Mouse (Mus musculus) mesoderm, embryonic 11.5 days (tissue): ENCODE results near the gene Mybpc2.

Experiments
- DNase-seq: peaks from one replicate; pipeline ENCODE4 v3.0.0-alpha.2; 2012; ENCODE audit warnings: low read depth, low spot score

Mybpc2 gene

DNA sequence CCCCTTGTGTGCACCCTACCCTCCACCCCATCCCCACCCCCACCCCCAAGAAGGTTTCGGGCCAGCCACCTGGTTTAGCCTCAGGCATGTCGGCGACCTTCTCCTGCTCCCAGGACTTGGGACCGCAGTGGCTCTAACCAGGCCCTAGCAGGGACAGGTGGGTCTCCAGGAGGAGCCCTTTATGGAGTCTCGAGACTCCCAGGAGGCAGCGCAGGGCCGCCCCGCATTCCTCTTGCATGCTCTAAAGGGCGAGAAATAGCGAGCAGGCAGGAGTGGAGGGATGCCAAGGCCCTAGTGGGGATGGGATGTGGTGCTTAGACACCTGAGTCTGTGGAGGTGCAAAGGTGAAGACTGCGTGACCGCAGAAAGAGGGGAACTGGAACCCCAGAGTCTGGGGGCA, at the start of gene Mybpc2:
Gene Mybpc2, minus strand, starts transcription at position 155 of the 400 bp plus-strand sequence.
- DNase-seq: no peak

DNA sequence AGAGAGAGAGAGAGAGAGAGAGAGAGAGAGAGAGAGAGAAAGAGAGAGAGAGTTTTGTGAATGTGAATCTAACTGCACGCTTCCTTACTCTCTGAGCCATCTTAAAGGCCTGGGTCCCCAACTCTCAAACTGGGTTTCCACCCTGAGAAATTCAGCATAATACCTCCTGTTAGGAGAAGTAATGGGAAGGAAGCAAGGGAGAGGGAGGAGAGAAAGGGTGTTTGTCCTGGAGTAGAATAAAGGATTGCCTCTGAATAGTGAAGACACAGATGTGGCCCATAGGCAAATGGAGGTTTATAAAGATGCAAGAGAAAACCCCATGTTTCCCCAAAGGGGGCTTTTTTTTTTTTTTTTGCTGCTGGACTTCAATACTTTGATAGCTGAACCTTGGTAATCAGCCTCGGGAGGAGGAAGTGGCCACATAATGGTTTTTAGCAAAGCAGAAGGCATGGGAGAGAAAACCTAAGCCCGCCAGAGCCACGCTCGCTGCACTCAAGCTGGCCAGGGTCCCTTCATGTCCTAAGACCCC, 48.6 kb upstream of the Mybpc2 start:
- DNase-seq: no peak

DNA sequence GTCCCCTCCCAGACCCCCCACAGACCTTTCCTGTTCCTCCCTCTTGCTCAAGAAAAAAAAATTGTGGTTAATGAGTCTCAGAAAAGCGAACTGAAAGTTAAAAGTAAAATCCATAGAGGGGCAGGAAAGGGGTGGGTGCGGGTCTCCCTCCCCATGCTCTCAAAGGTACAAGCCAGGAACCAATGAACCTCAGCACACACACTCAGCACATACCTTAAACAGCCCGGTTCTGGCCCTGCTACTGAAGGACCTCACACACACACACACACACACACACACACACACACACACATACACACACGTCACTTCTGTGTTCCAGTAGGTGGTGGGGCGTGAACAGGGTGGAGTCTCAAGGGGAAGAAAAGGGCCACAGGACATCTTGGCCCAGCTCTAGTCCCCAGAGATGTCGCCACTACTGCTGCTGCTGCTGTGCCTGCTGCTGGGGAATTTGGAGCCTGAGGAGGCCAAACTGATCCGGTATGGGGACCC, 47.8 kb upstream of the Mybpc2 start, which contains the start of gene Napsa:
Gene Napsa, plus strand, starts transcription at position 168 of the 489 bp plus-strand sequence.
- no peak for DNase-seq

DNA sequence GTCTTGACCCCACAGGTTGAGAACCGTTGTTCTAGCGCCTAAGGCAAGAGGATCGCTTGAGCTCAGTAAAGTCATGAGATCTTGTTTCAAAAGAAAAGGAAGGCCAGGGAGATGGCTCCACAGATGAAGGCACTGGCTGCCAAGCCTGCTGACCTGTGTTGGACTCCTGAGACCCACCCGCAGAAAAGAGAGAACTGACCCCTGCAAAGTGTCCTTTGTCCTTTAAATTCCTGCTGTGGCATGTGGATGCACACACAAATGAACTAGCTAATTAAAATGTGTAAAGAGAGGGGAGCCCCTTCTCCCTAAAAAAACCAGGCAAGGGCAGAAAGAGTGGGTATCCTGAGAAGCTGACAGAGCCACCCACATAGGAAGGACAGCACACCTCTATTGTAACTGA, 47.4 kb upstream of the Mybpc2 start:
- no peak for DNase-seq

DNA sequence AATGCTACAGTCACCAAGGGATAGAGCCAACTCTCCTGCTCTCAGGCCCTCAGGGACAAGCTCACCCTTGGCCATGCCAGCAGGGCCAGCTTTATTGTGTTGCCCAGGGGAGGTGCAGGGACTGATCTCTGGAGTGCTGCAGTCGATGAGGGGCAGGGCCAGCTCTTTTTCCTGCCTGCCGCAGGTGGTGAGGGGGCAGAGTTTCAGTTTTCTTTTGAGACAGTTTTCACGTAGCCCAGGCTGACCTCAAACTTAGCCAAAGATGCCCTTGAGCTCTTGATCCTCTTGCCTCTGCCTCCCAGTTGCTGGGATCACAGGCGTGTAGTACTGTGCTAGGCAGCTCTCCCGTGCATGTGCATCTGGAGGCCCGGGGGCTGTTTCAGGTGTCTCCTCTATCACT, 46.5 kb upstream of the Mybpc2 start:
- no peak for DNase-seq

DNA sequence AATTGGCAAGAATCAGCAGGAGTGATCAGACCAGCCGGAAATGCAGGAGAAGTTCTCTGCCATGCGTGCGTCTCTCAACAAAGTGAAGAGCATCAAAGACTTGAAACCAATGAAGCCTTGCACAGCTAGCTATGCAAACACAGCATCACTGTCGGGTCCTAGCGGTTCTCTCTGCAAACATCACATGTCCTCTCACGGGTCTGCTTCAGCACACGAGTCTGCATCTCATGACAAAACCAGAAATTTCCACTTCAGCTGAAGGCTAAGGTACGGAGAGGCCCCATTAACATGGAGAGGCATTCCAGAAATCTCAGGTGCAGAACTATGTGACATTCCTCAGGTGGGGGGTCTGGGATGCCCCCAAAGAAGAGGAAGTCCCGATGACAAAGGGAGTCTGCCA, 44.3 kb upstream of the Mybpc2 start:
- DNase-seq: no peak

DNA sequence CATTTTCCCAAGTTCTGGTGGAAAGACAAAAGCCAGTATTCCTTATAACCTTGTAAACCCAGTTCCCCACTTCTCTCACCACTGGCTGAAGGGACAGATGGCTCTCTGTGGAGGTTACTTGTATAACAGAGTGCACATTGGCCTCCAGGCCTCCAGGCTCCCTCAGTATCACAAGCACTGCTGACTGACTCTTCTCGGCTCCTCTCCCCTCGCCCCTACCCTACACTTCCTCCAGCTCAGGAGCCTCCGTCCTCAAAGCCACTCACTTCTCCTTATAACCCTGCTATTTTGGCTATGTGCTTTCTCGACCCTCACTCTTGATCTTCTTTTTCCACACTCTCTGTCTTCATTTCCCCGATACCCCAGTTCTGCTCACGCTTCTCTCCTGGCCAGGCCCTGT, 41.0 kb upstream of the Mybpc2 start:
- no peak for DNase-seq

DNA sequence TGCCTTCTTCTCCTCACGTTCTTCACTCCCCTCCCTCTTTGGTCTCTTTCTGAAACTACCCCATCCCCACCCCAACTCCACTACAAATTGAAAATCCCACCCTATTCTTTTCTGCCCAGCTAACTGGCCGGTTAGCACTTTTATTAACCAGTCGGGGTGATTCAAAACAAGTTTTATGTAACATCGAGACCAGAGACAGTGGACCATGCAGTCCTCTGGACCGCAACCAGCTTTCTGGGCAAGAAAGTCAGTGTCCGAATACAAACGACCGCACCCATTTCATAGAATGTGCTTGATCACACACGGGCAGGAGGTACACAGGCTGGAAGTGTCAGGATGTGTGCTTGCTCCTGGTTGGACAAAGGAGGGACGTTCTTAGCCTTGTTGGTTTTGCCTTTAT, 40.0 kb upstream of the Mybpc2 start:
- no peak for DNase-seq

DNA sequence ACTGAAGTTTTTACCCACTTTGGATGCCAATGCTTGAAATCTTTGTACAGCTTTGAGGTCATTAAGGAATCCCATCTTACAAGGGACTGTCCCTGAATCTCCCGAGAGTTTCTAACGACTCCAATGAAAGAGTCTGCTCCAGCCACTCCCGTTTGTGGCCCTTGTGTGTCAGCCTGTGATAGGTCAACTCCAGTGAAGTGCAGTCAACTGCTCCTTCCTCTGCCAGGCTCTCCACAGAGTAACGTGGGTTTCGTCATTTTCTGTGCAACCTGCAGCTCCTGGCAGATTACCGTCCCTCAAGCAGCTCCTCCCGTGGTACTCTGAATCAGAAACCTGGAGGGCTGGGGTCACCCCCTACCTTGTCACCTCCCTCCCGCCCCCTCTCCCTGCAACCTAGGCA, 38.8 kb upstream of the Mybpc2 start:
- DNase-seq: no peak

DNA sequence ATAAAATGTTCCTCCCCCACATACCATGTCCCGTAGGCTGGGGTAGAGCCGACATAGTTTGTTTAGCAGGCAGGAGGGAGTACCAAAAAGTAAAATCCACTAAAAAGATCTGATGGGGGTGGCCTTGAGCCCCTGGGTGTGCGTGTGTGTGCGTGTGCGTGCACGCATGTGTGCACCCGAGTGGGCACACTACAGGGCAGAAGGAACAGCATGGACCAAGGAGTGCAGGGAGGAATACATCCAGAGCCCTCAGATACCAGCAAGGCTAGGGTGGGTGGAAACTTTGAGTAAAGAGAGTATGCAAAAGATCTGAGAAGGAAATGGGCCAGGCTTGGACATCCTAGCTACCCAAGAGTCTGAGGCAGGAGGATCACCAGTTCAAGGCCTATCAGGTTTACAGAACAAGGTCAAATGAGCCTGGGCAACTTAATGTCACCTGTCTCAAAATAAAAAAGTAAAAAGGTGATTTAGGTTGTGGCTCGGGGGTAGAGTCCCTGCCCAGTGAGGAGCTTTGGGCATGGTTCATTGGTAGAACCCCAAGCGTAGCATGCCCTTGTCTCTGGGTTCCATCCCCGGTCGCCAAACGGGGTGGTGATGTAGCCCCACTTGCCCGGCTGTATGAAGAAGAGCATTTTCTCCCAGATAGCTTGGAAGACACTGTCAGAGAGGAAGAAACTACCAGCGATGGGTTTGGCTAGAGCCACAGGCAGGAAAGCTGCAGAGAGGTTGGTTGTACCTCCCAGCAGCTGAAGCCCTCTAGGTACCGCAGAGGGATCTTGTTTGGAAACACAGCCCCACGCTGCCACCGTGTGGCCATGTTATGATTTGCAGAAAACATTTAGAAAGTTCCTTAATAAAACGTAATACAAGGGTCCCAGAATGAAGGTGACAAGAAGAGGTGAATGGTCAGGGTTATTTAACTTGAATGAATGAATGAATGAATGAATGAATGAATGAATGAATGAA, 36.3 kb upstream of the Mybpc2 start:
- DNase-seq: peak; percentile 89

DNA sequence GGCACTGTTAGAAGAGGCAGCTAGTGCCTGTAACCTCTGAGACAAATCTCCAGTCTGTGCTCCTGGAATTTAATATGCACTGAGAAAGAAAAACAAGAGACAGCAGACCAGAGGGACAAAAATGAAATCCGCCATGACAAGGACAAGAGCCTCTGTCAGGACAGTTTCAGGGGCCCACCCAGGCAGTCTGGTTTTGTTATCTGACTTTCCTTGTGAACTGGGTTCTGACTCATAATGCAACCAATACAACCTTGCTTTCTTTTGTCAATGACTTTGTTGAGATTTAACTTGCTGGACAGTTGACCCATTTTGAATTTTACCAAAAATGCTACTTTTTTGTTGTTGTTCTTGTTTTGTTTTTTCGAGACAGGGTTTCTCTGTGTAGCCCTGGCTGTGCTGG, 33.2 kb upstream of the Mybpc2 start:
- no peak for DNase-seq

DNA sequence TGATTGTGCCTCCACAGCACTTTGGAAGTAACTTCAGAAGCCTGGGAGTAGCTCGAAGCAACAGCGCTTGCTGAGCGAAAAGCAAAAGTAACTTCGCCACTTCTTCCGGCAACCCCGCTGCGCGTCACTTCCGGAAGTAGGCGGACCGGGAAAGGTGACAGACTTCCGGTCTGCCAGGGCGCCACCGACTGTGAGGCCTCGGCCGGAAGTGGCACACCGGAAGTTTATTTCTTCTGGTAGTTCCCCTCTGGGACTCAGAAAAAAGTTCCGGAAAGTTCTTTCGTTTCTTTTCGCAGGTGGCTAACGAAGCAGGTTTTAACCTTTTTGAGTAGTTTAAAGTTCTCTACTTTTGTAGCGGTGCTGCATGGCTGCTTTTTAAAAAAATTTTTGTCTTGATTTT, 29.4 kb upstream of the Mybpc2 start, which contains the start of gene Nr1h2:
Gene Nr1h2, minus strand, starts transcription at position 126 of the 400 bp plus-strand sequence.
- DNase-seq: peak; percentile 96

DNA sequence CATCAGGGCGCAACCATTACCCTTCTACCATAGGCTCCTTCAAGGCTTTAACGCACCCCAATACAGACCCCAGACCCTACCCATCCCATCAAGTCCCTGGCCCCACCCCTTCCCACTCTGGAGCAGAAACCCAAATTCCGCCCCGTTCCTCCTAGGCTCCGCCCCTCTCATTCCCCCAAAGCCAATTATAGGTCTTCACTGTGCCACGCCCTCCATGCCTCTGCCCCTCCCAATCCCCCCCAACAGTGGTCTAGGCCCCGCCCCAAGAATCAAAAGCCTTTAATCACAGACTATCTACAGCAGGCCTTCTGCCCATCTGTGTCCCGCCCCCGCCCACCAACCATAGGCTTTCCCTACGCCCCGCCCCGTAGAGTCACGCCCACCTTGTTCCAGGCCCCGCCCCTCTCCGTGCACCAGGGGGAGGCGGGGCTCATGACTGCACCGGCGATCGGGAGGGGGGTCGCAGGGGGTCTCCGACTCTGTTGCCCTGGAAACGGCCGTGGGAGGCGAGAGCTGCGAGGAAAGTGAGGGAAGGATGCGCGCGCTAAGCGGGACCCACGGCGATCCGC, 28.8 kb upstream of the Mybpc2 start:
- peak; percentile 93 for DNase-seq

DNA sequence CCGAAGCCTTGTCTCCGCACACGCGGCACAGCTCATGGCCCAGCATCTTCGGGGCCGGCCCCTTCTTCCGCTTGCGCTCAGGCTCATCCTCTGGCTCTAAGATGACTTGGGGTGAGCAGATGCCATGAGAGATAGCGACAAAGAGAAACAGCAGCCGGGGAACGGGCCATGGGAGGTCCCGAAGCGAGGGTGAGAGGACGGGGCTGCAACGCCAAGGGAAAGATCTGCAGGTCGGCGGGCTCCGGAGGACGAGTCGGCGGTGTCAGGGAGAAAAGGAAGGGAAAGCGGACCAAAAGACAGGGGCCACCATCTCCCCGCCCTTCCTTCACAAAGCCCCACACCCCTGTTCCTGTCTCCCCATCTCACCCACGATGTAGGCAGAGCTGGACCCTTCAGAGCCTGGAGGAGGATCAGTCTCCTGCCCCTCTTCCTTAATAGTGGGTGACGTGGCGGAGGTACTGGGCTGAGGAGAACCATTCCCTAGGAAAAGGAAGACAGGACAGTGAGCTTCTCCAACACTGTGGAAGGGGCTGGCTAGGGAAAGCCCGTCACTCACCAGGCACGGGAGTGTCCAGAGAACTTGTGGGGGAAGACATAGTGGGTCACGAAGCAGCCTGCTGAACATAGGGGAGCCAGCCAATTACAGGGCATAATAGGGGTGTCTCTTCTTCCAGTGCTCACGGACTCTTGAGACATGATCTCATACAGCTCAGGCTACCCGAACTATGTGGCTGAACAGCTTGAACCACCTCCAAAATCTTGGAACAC, 27.9 kb upstream of the Mybpc2 start:
- DNase-seq: no peak

DNA sequence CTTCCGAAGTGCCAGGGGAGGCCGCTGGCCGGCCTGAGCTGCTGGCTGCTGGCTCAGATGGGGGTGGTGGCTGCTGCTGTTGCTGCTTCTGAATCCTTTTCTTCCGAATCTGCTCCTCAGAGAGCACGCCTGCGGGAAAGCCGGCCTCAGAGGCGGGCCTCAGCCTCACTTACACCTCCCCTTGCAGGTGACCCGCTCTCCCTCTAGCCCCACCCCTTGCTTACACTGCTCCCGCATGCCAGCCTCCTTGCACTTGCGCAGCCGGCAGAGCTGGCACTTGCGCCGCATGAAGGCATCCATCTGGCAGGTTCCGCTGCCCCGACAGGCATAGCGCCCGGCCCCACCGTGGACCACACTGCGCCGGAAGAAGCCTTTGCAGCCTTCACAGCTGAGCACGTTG, 27.3 kb upstream of the Mybpc2 start:
- DNase-seq: no peak

DNA sequence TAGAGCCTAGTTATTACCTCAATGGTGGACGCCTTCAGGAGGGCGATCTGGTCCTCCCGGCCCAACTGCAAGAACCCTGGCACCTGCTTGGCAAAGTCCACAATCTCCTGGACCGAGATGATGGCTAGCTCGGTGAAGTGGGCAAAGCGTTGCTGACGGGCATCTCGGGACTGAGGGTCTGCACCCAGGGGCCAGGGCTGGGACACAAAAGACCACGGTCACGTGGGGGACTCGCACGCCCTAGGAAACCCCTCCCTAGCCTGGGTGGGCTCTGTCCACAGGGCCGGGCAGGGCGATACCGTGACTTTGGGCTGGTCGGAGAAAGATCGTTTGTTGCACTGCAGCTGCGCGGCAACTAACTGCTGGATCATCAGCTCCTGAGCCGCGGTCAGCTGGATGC, 26.8 kb upstream of the Mybpc2 start:
- no peak for DNase-seq

DNA sequence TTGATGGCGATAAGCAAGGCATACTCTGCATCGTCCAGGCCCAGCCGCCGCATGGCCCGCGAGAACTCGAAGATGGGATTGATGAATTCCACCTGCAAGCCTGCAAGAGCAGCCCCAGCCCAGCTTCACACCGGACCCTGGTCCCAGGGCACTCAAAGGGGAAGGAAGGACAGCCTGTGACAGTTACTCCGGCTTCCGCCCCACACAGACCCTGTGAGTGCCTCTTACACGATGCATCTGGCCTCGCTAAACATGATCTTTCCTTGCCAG, 25.9 kb upstream of the Mybpc2 start:
- DNase-seq: no peak

DNA sequence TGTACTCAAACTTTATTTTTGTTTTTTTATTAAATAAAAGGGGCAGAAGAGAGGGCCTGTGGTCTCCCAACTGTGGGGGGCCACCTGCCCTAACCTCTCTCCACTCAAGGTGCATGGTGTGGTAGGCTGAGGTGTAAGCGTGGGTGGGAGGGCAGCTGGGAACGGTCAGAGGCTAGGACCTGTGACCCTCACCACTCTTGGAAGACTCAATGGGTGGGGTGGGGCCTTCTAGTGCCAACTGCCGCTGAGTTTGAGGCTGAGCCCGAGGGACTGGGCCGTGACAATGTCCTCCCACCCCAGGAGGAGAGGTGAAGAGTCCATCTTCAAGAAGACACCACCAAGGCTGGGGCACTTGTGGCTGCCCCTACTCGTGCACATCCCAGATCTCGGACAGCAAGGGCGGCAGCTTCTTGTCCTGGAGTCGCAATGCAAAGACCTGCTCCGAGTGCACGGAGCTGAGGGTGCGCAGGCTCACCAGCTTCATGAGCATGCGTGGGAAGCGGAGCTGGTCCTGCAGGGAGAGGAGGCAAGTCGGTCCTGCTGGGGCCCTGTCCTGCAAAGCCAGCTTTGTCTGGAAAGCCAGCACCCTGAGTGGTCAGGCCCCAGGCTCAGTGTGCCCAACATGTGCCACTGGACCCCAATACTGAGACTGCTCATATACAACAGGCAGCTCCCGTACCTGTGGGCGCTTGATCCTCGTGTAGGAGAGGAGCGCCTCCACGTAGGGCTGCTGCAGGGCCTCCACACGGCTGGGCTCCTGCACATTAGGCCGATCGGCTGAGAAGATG, 25.4 kb upstream of the Mybpc2 start:
- no peak for DNase-seq

DNA sequence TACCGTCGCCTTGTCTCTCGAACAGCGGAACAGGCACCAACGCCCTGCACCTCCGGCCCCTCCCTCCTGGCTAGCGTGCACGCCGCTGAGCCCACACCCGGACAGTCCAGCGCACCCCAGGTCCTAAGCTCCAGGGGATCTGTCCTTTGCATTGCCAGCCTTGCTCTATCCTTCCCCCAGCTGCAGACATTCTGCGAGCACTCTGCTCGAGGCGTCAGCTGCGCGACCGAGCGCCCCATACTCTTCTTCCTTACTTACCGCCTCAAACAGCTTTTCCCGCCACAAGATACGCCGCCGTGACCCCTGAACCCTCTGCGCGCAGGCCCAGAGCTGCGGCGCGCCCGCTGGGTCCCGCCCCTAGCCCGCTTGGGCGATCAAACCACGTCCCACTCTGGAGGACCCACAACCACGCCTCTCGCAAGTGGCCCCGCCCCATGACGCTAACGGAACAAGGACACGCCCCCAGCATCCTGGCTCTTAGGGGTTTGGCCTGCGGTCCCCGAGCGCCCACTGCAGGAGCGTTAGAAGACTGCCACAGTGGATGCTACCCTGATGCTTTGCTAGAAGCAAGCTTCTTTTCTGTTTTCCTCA, 24.1 kb upstream of the Mybpc2 start, which contains the start of gene Pold1:
Gene Pold1, minus strand, starts transcription at position 353 of the 591 bp plus-strand sequence.
- DNase-seq: peak; percentile 99

DNA sequence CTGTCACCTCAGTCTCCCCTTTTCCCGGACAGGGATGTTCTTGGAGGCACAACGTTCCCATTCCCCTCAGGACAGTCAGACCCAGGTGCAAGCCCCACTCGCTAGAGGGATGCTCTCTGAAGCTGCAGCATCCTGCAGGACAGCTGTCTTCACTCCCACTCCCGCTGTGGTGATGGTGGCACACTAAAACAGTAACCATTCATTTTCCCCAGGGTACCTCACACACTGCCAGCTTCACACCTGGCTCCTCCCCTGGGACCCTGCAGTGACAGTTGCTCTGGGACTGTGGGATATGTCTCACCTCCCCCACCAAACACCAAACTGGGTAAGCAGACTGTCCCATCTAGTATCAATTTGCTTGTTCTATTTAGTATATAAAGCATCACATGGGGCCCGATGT, 23.3 kb upstream of the Mybpc2 start:
- no peak for DNase-seq

DNA sequence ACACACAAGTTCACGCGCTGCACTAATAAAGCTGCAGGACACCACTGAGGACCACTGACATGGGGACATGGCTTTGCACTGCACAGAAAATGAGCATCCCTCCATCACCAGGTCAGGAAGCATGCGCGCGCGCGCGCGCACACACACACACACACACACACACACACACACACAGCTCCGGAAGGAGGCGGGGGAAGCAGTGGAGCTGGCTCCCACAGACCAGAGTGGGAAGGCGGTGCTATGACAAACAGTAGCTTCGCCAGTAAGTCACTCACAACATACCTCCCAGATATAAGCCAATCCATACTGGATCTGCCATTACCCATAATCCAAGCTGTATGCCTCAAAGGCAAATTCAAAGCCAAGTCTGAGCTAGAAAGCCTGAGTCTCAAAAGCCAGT, 22.6 kb upstream of the Mybpc2 start:
- no peak for DNase-seq
